Mouse (Mus musculus) midbrain, postnatal 0 days (tissue): ENCODE results near the gene Olfr98. TPM values are rescaled to one million over a fixed set of nuclear protein-coding genes. Genes with fewer than 3 reads are reported as not detected.
A peak's percentile ranks its signal among the peaks of the same experiment; 100 is the strongest.

ENCODE experiments used
- ATAC-seq: fragments of 200-750 bp; cut with Nextera tagmentation; 2 replicates; pipeline ENCODE4 v1.8.0; 2017; ENCODE audit warnings: moderate number of reproducible peaks, mild to moderate bottlenecking, moderate TSS enrichment, moderate library complexity; ENCODE audit not compliant: low FRiP score
- DNase-seq: peaks from one replicate; pipeline ENCODE4 v3.0.0-alpha.2; 2015; ENCODE audit warnings: low spot score
- H3K27ac ChIP-seq: fragments of 300-500 bp; sonication (generic); 2 replicates; pipeline ENCODE4 v1.5.1; 2014; ENCODE audit warnings: low read depth, mild to moderate bottlenecking, low read length, mixed read lengths
- H3K27me3 ChIP-seq: fragments of 300-500 bp; sonication (generic); 2 replicates; pipeline ENCODE4 v1.6.1; 2014; ENCODE audit warnings: low read length, control low read depth, mixed read lengths; ENCODE audit not compliant: insufficient read depth
- H3K36me3 ChIP-seq: fragments of 300-500 bp; sonication (generic); 2 replicates; pipeline ENCODE4 v1.6.1; 2014; ENCODE audit warnings: low read length, control low read depth, mixed read lengths; ENCODE audit not compliant: insufficient read depth
- H3K4me1 ChIP-seq: fragments of 300-500 bp; sonication (generic); 2 replicates; pipeline ENCODE4 v1.6.1; 2014; ENCODE audit warnings: mild to moderate bottlenecking, control low read depth, antibody characterized with exemption, low read length, mixed read lengths; ENCODE audit not compliant: insufficient read depth
- H3K4me2 ChIP-seq: fragments of 300-500 bp; sonication (generic); 2 replicates; pipeline ENCODE4 v1.6.1; 2014; ENCODE audit warnings: low read depth, mild to moderate bottlenecking, low read length, mixed read lengths; ENCODE audit not compliant: poor library complexity, severe bottlenecking
- H3K4me3 ChIP-seq: fragments of 300-500 bp; sonication (generic); 2 replicates; pipeline ENCODE4 v1.5.1; 2014; ENCODE audit warnings: low read depth, mild to moderate bottlenecking, low read length, moderate library complexity
- H3K9ac ChIP-seq: fragments of 300-500 bp; sonication (generic); replicated peaks from 2 replicates; pipeline ENCODE4 v1.6.1; 2014; ENCODE audit warnings: mild to moderate bottlenecking, low read length, moderate library complexity, mixed read lengths; ENCODE audit not compliant: poor library complexity, severe bottlenecking
- H3K9me3 ChIP-seq: fragments of 300-500 bp; sonication (generic); 2 replicates; pipeline ENCODE4 v1.6.1; 2016; ENCODE audit warnings: low read length, control low read depth
- CTCF ChIP-seq: IDR thresholded peaks from 2 replicates; pipeline ENCODE4 v1.5.1; 2016; ENCODE audit warnings: antibody characterized with exemption, mild to moderate bottlenecking
- WGBS: fragments of 180-500 bp; shearing (Covaris S2); extraction: QIAGEN DNeasy Blood & Tissue Kit; methylation state at CpG from one replicate; pipeline ENCODE4 v1.1.7; 2014; 5-methylcytosine and 5-hydroxymethylcytosine counted together
- polyA plus RNA-seq: library from polyadenylated mRNA; unstranded; fragments of >200 nt; fragmentation: Nextera tagmentation; extraction: Ambion mirVana; gene quantifications from 2 replicates; pipeline ENCODE4 v1.2.1, GENCODE M21; 2015
- total RNA-seq: library from RNA; depleted of rRNA; stranded (reverse); fragments of >200 nt; gene quantifications from 2 replicates; pipeline ENCODE4 v1.2.3, GENCODE M21; 2014

Gene Olfr98
- total and polyA plus RNA-seq, 2 experiments from 2014 or later: not detected

GRCm38 (mm10) chr17:37276573-37276972, 13.0 kb upstream of the Olfr98 start:
- no peak overlapping the region for H3K27ac ChIP-seq
- H3K36me3 ChIP-seq: no peaks in the 10 kb centered on the region
- no peaks in the 10 kb centered on the region for H3K4me1 ChIP-seq
- no peak for TF ChIP-seq CTCF
- DNase-seq: no peak
- H3K4me3 ChIP-seq: no peak overlapping the region
- no peaks in the 10 kb centered on the region for H3K9me3 ChIP-seq
- no peak overlapping the region for H3K9ac ChIP-seq
- no peak for ATAC-seq
- H3K27me3 ChIP-seq: no peaks in the 10 kb centered on the region
- H3K4me2 ChIP-seq: no peak overlapping the region

- Histone ChIP-seq H3K4me3 (no peak overlapping the region), H3K4me1 (no peaks in the 10 kb centered on the region), H3K36me3 (no peaks in the 10 kb centered on the region), H3K9me3 (no peaks in the 10 kb centered on the region), H3K9ac (no peak overlapping the region), H3K27ac (no peak overlapping the region), H3K4me2 (no peak overlapping the region), H3K27me3 (no peaks in the 10 kb centered on the region)
- WGBS: 86% methylated on average over 2 of the region's 2 CpGs
- no peak for ATAC-seq
- TF ChIP-seq CTCF: no peak
- DNase-seq: no peak
Measured at GRCm38 (mm10) chr17:37275626-37276248, 12.2 kb upstream of the Olfr98 start.

DNA sequence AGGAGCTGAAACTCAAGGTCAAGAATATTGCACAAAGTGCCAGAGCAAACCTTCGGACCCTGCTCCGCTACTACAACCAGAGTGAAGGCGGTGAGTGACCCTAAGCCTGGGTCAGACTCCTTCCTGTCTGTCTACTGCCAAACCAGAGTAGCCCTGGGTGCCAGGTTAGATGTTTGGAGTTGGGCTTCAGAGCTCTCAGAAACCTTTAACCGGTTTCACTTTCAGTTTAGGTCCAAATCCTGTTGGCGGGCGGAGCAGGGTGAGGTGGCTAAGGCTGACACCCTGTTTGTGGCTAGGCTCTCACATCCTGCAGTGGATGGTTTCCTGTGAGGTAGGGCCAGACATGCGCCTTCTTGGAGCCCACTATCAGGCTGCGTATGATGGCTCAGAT, 7.1 kb upstream of the Olfr98 start:
- H3K9ac ChIP-seq: peak overlapping the region; percentile 44; the same call in 1 of the 2 replicates
- 0 out of 2 replicates have a peak, but pooled peaks cover 4% of the 10 kb centered on the region for H3K4me1 ChIP-seq
- DNase-seq (no peak), ATAC-seq (no peak; the same call in 1 of the 2 replicates)
- H3K4me3 ChIP-seq: peak overlapping the region; percentile 53
- peak overlapping the region; percentile 93 for H3K4me2 ChIP-seq
- no peaks in the 10 kb centered on the region for H3K9me3 ChIP-seq
- no peaks in the 10 kb centered on the region for H3K27me3 ChIP-seq
- H3K36me3 ChIP-seq: no peaks in the 10 kb centered on the region
- no peak for TF ChIP-seq CTCF
- no peak overlapping the region for H3K27ac ChIP-seq
- WGBS: 67% methylated on average over 8 of the region's 8 CpGs

- 3% methylated on average over 26 of the region's 26 CpGs for WGBS
- peak within 1 kb of the TSS; percentile 44 for H3K9ac ChIP-seq
- H3K4me3 ChIP-seq: peak within 1 kb of the TSS; percentile 53
- no peaks in the 10 kb centered on the region for H3K36me3 ChIP-seq
- H3K4me2 ChIP-seq: peak within 1 kb of the TSS; percentile 93
- no peaks in the 10 kb centered on the region for H3K27me3 ChIP-seq
- no peaks in the 10 kb centered on the region for H3K9me3 ChIP-seq
- ATAC-seq: peak; percentile 97
- peak; percentile 90 for DNase-seq
- 0 out of 2 replicates have a peak, but pooled peaks cover 4% of the 10 kb centered on the region for H3K4me1 ChIP-seq
- H3K27ac ChIP-seq: no peak within 1 kb of the TSS
- TF ChIP-seq CTCF: no peak
Measured at GRCm38 (mm10) chr17:37270058-37270701, 6.6 kb upstream of the Olfr98 start, which contains the start of gene H2-M3. TSS of gene H2-M3 (plus strand) at chr17:37270220.

DNA sequence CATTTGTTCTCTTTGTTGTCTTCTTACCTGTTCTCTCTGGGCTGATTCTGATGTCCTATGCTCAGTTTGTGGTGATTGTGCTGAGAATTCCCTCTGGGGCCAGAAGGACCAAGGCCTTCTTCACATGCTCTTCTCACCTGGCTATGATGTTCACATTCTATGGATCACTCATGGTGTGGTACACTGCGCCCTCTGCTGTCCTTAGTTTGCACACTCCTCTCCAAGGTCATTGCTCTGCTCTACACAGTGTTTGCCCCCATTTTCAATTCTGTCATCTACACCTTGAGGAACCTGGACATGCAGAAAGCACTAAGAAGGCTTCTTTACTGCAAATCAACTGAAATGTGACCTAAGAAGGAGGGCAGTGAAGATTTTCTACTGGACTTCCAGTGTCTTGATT, 13.0 kb downstream of the Olfr98 start:
- WGBS: 12% methylated on average over 1 of the region's 1 CpGs
- H3K4me2 ChIP-seq: no peak overlapping the region
- peak; percentile 32 for TF ChIP-seq CTCF

DNA sequence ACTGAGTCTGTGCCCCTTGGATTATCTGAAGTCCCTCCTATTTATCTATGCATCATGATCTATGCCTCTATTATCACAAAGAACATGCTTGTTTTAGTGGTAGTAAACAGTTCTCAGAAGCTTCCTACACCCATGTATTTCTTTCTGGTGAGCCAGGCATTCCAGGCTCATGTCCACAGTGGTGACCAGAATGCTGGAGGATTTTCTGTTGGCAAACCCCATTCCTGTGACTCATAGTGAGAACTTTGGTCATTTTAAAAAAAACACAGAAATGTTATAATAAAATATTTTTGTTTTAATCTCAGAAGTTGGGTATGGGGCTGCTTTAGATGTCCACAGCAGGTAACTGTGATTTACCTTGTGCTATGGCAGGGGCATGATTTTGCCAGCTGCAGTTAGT, 14.1 kb downstream of the Olfr98 start:
- no peaks in the 10 kb centered on the region for H3K36me3 ChIP-seq
- ATAC-seq (no peak), DNase-seq (no peak)
- no peaks in the 10 kb centered on the region for H3K4me1 ChIP-seq
- H3K4me2 ChIP-seq: no peak overlapping the region
- TF ChIP-seq CTCF: no peak
- no peaks in the 10 kb centered on the region for H3K9me3 ChIP-seq
- no peak overlapping the region for H3K27ac ChIP-seq
- H3K4me3 ChIP-seq: no peak overlapping the region
- H3K9ac ChIP-seq: no peak overlapping the region
- H3K27me3 ChIP-seq: no peaks in the 10 kb centered on the region

More for the DNA sequence above, 13.0 kb downstream of the Olfr98 start:
- H3K27me3 ChIP-seq: no peaks in the 10 kb centered on the region
- no peaks in the 10 kb centered on the region for H3K9me3 ChIP-seq
- DNase-seq (no peak), ATAC-seq (no peak)
- no peaks in the 10 kb centered on the region for H3K4me1 ChIP-seq
- H3K9ac ChIP-seq: no peak overlapping the region
- H3K36me3 ChIP-seq: no peaks in the 10 kb centered on the region
- H3K27ac ChIP-seq: no peak overlapping the region
- no peak overlapping the region for H3K4me3 ChIP-seq
